Mouse (Mus musculus) ZHBTc4 (cell line): ENCODE measurements at regions not wholly inside any gene's neighbourhood (a gene's known extent, or its start where the extent isn't known, plus 50 kb on each side); places are given as distances from the start of the nearest gene placed in this dataset.

ENCODE experiments used
- DNase-seq: peaks from one replicate; pipeline ENCODE4 v3.0.0-alpha.2; 2011; ENCODE audit warnings: low read depth, low spot score

DNA sequence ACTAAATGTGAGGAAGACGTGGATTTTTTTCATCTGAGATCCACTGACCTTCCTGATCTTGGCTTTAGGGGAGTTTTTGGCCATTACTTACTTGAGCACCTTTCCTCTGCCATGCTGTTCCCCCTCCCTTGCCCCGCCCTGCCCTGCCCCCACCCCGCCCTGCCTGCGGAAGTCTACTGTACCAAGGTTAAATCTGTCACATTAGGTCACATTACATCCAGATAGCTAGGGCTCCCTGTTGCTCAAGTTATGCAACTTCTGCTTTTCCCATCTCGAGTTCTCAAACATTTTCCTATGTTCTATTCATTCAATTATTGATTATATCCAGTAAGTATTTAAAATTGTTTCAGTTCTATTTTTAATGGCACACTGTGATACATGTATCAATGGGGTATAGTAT lies 144.7 kb upstream of the Cnot2 start:
- DNase-seq = no peak

- DNase-seq = no peak
Measured at GRCm38 (mm10) chr10:116721986-116722385, 140.7 kb upstream of the Cnot2 start.

DNA sequence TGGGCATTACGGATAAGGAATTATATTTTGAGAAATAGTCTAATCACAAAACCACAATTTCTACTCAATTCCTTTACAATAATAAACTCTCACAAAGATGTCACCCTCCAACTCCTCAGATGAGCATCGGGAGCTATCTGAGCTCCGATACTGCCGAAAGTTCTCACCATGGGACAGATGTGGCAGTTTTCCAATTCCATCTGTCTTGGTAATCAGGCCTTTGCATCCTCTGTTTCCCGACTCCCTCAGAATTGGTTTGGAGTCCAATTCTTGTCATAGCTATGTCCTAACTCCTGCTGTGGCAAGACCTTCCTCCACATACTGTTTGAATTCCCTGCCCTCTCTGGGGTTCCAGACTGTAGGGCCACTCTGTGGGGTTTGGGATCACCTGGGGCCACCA lies 138.3 kb upstream of the Cnot2 start:
- DNase-seq = no peak

GRCm38 (mm10) chr10:116717961-116718360 lies 136.7 kb upstream of the Cnot2 start:
- no peak for DNase-seq

DNA sequence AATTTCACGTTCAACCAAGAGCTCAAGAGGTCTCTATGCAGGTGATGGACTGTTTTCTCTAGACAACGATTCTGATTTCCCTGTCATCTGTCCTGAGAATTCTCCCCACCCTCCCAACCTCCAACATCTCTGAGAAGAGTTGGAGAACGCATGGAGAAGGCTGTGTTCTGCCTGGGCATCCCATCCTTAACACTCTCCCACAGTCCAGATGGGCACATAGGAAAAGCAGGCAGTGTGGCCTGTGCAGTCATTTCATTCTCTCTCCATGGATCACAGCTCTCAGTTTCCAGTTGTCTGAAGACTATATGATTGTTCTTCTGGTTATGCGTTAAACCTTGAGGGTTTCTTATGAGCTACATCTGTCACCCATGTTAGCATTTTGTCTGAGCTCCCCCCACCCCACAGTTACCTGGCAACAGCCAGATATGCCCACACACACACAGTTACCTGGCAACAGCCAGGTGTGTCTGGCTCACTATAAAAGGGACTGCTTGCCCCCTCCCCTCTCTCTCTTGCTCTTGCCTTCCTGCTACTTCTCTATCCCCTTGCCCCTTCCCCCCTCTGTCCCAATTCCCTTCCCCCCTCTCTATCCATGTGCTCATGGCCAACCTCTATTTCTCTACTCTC lies 135.8 kb upstream of the Cnot2 start:
- no peak for DNase-seq

DNA sequence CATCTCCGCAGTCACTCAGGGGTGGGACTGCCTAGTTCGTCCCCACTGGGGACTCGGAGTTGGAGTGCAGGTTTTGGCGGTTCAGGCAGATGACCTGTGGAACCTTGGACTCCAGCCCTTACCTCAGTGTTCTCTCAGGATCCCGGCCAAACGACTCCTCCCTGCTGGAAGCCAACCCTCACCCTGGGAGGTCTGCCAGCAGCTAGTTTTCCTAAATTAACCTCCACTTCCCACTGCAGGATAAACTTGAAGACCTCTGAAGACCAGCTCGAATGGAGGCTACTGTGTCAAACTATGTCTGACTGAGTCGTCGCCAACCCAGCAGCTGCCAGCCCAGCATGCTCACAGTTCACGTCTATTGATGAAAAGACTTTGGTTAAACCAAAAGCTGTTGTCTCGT lies 132.1 kb upstream of the Cnot2 start:
- DNase-seq = no peak

- DNase-seq = no peak
Measured at GRCm38 (mm10) chr10:116707025-116707424, 125.7 kb upstream of the Cnot2 start.

- DNase-seq = no peak
Measured at GRCm38 (mm10) chr10:116701281-116701680, 120.0 kb upstream of the Cnot2 start.

DNA sequence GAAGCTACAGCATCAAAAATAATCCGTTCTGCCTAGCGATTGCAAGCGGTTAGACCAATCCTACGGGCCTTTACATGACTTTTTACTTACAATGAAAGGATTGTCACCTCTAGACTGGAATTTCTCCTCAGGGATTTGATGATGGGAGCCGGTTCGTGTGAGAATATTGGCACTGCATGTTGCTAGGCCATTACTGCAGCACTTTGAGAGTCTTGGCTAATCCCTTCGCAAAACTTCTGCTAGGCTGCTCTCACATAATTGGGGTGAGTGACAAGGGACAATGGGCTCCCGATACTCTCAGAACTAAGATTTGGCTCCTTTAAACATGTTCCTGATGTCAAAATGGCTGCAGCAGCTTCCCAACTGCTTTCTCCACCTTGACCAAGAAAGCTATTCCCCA lies 118.4 kb upstream of the Cnot2 start:
- no peak for DNase-seq

DNA sequence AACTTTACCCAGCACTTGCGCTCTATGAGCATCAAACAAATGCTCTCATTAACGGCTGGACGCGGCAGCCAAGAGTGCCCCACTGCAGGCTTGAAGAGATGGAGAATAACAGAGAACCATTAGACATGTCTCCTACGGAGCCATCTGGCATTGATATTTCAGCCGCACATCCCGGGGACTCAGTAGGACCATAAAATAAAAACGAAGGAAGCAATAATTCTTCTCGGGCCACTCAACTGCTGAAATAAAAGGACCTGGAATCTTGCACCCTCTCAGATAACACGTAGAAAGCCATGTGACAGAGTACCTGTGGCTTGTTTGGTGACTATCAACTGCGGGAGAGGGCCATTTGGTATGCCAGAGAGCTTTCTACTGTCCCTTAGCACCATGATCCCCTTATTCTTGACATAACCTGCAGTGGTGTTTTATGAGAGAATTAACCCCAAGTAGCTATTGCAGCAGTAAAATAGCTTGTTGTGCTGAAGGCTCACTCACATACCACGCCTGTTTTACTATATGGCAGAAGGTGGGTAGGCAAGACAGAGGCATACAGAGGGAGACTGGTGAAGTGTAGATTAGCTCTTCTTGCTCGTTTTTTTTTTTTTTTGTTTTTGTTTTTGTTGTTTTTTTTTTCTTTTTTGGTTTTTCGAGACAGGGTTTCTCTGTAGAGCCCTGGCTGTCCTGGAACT lies 116.5 kb upstream of the Cnot2 start:
- no peak for DNase-seq

- no peak for DNase-seq
Measured at GRCm38 (mm10) chr10:116693816-116694215, 112.5 kb upstream of the Cnot2 start.

DNA sequence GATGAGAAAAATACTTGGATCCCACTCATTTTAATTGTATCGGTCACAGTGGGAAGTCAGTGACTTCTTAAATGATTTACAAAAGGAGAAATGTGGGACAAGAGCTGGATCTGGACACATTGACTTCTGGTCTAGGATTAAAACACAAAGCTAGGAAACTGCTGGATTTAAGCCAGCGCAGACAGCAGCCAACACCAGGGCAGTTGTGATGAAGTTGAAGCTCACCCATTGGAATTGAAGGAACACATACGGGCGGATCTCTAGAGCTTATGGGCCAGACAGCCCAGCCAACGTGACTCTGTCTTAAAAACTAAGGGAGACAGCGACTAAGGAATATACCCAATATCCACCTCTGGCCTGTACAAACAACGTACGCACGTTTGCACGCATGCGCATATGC lies 105.4 kb upstream of the Cnot2 start:
- no peak for DNase-seq

DNA sequence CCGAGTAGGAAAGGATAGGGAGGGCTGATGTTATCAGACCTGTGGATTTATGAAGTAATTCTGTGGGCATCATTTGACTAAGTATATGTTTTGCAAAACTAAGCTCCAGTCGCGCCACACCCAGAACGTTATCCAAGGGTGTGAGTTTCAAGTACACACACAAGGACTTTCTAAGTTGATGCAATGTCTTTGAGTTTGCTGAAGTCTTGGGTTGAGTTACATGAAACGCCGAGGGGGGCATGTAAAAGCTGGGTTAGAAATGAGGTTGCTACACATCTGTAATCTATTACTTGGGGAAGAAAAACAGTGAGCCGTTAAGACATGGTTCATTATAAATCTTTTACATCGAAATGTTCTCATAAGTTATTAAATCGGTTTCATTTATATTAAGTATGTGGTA lies 102.1 kb upstream of the Cnot2 start:
- no peak for DNase-seq

- DNase-seq = peak; percentile 60
Measured at GRCm38 (mm10) chr10:116678950-116679735, 97.8 kb upstream of the Cnot2 start.

GRCm38 (mm10) chr10:116677949-116678348 lies 96.6 kb upstream of the Cnot2 start:
- no peak for DNase-seq

DNA sequence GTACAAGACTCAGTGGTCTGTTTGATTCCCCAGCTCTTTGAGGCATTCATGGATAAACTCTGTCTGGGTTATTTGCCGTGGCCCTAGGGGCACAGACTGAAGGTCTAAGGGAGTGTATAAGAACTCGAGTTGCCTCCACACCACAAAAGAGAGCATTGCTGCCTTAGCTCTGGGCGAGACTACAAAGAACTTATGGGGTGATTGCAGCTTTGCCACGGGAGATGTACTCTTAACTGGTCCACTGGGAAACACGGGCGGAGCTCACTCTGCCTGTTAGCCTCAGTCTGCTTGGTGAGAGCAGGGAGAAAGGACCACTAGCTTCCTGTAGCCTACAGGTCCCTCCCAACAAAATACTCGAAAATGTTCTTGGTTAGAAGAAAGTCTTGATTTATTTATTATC lies 93.9 kb upstream of the Cnot2 start:
- no peak for DNase-seq

GRCm38 (mm10) chr10:116674348-116674747 lies 93.0 kb upstream of the Cnot2 start:
- DNase-seq = peak; percentile 84

GRCm38 (mm10) chr10:116658162-116658962 lies 77.1 kb upstream of the Cnot2 start:
- no peak for DNase-seq

DNA sequence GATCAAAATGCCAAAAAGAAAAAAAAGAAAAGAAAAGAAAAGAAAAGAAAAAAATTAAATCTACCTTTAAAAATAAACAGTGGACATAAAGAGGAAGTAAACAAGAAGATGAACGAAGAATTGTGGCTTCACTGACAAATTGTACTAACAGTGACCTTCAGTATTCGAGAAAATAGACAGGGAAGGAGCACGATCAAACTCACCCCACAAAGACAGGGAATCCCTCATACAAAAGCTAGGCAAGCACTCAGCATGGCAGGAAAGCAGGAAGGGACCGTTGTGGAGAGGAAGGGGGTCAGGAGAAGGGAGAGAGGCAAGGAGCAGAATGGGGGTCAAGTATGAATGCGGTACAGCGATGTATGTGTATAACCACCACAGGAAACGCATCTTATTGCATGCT lies 74.6 kb upstream of the Cnot2 start:
- DNase-seq = no peak

GRCm38 (mm10) chr10:116655018-116655807 lies 73.9 kb upstream of the Cnot2 start:
- DNase-seq = no peak

DNA sequence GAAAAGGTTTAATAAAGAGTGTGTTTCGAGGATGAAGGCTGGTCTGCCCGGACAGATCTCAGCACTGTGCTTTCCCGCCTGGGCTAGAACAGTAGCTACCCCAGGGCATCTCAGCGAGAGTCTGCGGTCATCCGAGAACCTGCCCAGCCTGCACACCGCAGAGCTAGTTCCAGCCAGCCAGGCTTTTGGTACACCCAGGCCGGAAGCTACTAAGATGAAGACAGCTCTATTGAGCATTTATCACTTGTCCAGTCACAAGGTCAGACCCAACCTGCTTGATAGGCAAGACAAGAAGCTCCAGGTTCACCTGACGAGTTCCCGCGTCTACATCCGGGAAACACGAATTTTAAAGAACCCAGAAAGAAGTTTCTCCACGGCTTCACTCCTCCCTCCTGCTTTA lies 72.8 kb upstream of the Cnot2 start:
- peak; percentile 16 for DNase-seq
